Mouse (Mus musculus) retina, postnatal 1 day (tissue): ENCODE results near the gene Oaf.

Experiments
- DNase-seq: peaks from one replicate; pipeline ENCODE4 v3.0.0-alpha.2; 2012

Gene Oaf

DNA sequence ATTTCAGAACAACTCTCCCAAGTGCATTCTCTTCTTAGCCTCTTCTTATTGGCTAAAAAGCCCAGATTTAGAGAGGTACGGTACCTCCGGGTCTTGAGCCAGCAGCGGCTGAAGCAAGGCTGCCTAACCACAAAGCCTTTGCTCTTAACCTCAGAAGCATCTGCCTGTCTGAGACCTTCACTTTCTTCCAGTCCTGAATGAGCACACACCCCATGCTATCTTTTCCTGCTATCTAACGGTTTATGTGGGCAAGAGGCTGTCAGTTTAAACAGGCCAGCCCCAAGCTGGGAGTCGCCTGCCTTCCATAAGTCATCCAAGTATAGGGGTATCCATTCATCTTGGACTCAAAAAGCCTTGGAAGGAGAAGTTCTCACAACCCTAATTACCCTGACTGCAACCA lies 2.7 kb upstream of the Oaf start:
- no peak for DNase-seq

GRCm38 (mm10) chr9:43241970-43242369 lies 2.3 kb upstream of the Oaf start:
- no peak for DNase-seq

DNA sequence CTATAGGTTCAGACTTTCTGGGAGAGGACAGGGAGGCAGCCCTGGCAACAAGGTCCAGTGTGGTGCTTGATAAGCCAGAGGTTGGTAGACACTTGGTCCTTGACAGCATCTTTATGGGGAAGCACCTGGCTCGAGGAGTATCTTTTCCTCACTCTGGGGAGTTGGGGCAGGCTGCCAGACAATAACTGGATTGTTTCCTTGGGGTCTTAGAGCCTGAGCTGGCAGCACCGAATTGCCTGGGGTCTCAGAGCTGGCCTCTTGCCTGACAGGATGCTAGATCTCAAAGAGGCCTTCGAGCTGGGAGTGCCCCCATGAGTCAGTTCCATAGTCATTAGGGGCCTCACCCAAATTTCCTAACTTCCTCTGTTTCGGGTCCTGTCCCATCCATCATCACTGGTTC lies 1.6 kb upstream of the Oaf start:
- DNase-seq: no peak

GRCm38 (mm10) chr9:43240594-43240900 lies 836 bp upstream of the Oaf start:
- DNase-seq: no peak

DNA sequence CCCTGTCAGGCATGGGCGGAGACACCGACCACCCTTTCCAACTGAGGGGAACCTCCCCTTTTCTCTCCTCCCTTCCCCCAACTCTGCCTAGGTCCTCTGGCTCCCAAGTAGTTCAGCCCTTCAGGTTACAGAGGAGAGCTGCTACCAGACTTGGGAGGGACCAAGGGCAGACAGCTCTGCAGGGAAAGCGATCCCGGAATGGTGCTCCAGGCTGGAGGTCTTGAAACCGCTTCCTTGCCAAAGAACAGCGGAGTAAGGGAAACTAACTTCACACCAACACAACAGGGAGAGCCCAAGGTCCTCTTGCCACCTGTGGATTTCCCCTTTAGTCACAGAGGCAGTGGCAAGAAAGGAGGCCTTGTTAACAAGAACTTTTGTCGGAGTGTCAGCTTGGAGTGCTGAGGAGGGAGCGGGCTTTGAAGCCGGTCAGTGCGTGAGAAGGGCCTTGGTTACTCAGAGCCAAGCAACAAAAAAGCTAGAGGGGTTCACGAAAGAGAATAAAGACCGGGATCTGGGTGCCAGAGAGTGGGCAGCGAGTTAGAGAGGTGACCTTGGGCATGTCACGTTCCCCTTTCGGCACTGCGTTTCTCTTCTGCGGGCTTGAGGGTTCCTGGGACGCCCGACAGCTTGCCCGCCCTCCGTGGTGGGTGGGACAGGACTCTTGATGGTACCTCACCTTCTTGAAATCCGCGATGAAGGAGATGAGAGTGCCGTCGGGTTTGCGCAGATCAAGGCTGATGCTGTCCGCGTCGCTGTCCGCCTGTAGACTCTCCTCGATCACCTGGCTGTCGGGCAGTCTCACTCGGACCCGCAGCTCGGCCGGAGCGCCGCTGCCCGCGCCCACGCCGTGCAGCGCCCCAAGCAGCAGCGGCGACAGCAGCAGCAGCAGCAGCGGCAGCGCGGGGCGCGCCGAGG lies 823 bp downstream of the Oaf start:
- DNase-seq: peak; percentile 44

DNA sequence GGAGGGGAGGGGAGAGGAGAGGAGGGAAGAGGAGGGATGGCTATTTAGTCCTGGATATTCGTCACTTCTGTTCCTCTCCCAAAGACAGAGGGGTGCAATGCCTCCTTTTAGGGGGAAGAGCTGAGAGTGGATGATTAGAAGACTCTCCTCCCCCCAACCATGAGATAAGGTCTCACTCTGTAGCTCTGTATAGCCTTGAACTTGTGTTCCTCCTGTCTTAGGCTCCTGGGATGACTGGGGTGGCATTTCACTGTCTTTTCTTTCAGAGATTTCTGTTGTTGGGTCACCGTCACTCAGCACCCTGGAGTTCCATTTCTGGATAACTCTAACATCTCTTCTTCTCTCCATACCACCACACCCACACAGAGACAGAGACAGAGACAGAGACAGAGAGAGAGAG lies 1.5 kb downstream of the Oaf start:
- no peak for DNase-seq

DNA sequence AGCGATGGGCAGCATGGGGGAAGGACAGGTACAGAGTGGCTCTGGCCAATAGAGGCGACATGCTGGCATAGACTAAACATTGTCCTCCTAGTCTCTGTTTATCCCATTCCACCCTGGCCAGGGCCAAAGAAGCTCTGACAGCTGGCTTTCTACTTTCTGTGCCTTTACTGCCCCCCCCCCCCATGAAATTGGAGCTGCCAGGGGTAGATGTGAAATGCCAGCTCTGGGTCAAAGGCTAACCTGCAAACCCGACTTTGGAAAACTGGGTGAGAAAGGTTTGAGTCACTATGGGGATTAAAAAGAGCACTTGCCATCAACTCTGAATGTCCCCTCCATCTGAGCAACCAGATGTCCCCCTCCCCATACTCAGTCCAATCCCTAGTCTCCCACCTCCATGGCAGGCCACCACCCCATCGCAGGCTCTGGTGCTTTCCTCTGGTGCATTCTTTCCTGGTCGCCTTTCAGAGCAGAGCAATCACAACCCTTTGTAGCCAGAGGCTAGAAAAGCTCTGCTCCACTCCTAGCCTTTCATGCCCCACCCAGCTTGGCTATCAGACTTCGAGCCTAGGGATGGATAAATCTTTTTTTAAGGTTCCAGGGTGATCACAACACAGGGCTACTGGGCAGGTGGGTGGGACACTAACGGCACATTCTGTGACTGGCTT lies 2.5 kb downstream of the Oaf start:
- no peak for DNase-seq

- DNase-seq: no peak
These were observed 3.1 kb downstream of the Oaf start for GRCm38 (mm10) chr9:43236576-43236975.

DNA sequence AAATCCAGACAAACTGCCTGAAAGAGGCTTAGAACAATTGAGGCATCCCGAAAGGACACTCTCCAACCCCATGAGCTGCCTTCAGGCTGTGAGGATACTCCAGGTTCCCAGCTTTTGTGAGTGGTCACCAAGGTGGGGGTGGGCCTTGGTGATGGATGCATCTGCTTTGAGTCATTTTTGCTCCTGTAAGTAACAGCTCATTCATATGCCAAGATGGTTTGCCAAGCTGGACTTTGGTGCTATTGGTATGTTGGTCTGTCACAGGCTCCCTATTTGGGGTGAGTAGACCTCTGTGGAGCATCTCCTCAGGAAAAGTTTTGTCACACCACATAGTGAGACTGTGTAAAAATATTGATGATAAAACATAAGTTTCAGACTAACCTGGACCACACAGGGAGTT lies 3.6 kb downstream of the Oaf start:
- no peak for DNase-seq

- no peak for DNase-seq
These were observed 4.4 kb downstream of the Oaf start for GRCm38 (mm10) chr9:43235336-43235735.

- no peak for DNase-seq
These were observed 5.2 kb downstream of the Oaf start for GRCm38 (mm10) chr9:43234496-43234895.

- DNase-seq: no peak
These were observed 6.2 kb downstream of the Oaf start for GRCm38 (mm10) chr9:43233515-43233914.

DNA sequence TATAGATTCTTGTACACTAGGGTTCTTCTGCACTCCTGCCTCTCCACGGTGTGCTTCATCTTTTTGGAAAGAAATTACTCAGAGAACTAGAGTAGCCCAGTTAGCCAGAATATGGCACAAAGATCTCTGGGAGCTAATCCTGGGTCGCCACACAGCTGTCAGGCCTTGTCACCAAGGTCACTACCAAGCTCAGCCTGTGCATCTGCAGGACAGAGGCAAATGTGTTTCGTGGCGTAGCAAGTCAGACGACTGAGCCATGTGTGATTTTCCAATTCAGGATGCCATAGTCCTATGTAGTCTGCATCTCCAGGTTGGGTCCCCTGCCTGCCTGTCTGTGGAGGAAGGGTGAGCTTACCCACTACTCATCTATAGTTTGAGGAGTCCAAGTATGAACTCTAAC lies 6.7 kb downstream of the Oaf start:
- no peak for DNase-seq

- DNase-seq: peak; percentile 53
These were observed 7.4 kb downstream of the Oaf start for GRCm38 (mm10) chr9:43232286-43232685.

- no peak for DNase-seq
These were observed 7.9 kb downstream of the Oaf start for GRCm38 (mm10) chr9:43231805-43232204.

DNA sequence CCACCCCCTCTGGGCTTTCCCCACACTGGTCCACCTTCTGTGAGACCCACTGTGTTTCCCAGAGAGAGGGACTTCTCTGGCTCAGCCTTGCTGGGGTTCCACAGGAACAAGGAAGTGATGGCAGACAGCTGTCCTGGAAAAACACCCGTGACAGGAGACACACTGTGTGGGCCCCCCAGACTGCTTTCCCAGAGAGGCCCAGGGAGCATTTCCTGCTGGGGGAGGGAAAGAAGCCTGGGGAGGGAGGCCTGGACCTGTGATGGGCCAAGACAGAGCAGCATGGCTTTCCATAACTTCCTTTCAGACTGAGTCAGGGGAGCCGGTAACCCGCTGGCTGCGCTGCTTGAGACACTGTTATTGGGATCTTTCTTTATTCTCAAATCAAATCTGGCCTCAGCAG lies 8.8 kb downstream of the Oaf start:
- DNase-seq: no peak

- no peak for DNase-seq
These were observed 9.7 kb downstream of the Oaf start for GRCm38 (mm10) chr9:43229962-43230361.

DNA sequence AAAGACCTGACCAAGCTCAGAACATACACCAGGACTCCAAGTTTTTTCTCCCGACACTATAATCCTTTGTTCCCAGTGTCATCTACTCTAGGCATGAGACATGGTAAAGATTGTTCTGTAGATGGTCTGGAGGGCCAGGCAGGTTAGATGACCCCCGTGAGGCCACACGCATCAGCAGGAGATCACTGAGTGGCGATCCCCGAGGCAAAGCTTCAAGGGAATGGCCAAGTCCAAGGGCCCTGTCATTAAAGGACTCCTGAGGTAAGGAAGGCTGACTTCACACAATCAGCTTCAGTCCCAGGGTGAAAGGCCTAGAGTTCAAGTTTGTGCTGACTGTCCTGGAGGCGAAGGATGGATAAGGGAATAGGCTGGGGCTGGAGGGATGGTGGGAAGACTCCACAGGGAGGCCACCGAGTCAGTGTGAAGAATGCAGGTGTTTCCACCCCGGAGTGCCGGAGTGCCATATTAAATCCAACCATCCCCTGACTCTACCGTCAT lies 10.3 kb downstream of the Oaf start:
- no peak for DNase-seq

GRCm38 (mm10) chr9:43228745-43229144 lies 11.0 kb downstream of the Oaf start:
- no peak for DNase-seq

GRCm38 (mm10) chr9:43227626-43228025 lies 12.1 kb downstream of the Oaf start:
- DNase-seq: no peak

GRCm38 (mm10) chr9:43226573-43227160 lies 13.0 kb downstream of the Oaf start:
- DNase-seq: no peak

- DNase-seq: no peak
These were observed 14.2 kb downstream of the Oaf start for GRCm38 (mm10) chr9:43225481-43225880.

DNA sequence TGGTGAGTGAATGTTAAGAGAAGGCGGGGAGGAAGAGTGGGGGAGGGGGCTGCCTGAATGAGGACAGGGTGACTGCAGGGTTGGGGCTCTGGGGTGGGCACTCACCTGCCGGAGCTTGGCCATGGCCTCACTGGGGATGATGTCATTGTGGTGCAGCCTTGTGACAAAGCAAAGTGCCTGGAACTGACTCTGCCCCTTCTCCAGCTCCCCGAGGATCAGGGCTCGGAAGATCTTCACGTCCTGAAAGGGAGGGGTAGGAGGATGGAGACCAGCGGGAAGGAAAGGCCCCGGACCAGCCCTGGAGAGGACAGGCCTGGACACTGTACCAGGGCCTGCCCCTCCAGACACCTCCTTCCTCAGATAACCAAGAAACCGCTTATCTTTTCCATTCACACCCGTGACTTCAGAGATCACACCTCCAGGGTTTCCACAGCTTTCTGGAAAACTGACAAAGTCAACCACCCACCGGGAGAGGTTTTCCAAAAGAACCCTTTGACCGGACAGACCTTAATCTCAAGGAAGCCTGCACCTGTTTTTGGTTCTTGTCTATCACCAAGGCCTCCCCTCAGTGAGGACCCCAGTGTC lies 14.8 kb downstream of the Oaf start:
- no peak for DNase-seq

DNA sequence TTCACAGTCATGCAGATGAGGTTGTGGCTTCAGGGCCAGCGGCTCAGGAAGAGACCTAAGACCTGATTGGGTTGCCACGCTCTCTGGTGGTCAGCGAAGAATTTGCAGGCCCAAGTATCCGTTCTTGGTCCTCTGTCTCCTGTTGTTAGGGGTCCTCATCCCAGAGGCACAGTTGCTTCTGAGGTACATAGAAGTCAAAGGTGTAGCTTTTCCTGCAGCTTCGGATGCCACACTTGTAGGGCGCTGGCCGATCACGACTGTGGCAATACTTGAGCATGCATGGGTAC lies 17.3 kb downstream of the Oaf start:
- DNase-seq: peak; percentile 37
